Mouse (Mus musculus) lung, postnatal 0 days (tissue): ENCODE data around the gene Pgf.

Experiments used
- CTCF ChIP-seq: IDR thresholded peaks from 2 replicates; pipeline ENCODE4 v1.5.1; 2016; ENCODE audit warnings: antibody characterized with exemption, mild to moderate bottlenecking
- EP300 ChIP-seq: IDR thresholded peaks from 2 replicates; pipeline ENCODE4 v1.6.1; 2016; ENCODE audit warnings: antibody characterized with exemption, mild to moderate bottlenecking, control low read depth

DNA sequence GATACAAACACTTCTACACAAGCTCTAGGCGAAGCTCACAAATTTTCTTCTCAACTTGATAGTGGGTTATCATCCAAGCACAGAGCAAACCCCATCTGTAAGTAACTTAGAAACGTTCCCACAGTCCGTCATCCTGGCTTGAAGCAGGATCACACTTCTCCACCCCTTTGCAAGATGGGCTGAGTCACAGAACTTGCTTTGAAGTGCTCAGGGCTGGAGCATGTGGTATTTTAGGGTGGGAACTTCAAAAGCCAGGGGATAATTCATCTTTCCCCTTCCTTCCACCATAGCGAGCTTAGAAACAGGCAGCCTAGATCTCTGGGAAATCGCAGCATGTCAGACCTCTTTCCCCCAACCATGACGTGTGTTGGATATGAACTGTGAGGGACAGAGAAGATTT, 21.3 kb downstream of the Pgf start:
- no peak for TF ChIP-seq CTCF
- no peak for TF ChIP-seq EP300
